Mouse (Mus musculus) brain, embryonic 14.5 days (tissue): ENCODE measurements around the gene Gm10295.

Experiments
- CTCF ChIP-seq: fragments of 200-500 bp; IDR thresholded peaks from 2 replicates; pipeline ENCODE4 v1.5.1; 2012; ENCODE audit warnings: inconsistent platforms, mild to moderate bottlenecking, moderate library complexity, borderline replicate concordance; ENCODE audit not compliant: insufficient read depth, insufficient read length; ENCODE audit errors: extremely low read depth
- POLR2A ChIP-seq: fragments of 200-500 bp; IDR thresholded peaks from 2 replicates; pipeline ENCODE4 v1.6.1; 2012; ENCODE audit warnings: mild to moderate bottlenecking, inconsistent platforms, borderline replicate concordance; ENCODE audit not compliant: poor library complexity, insufficient read depth, insufficient read length, severe bottlenecking; ENCODE audit errors: extremely low read depth

GRCm38 (mm10) chr7:71386050-71386449, 34.8 kb upstream of the Gm10295 start:
- no peak for TF ChIP-seq CTCF
- TF ChIP-seq POLR2A: no peak
